Mouse (Mus musculus) heart, postnatal 0 days (tissue): Measurements from ENCODE around the gene Ptprn2.

Experiments
- CTCF ChIP-seq: IDR thresholded peaks from 2 replicates; pipeline ENCODE4 v1.5.1; 2016; ENCODE audit warnings: antibody characterized with exemption, control low read depth, low read depth
- EP300 ChIP-seq: IDR thresholded peaks from 2 replicates; pipeline ENCODE4 v1.6.1; 2016; ENCODE audit warnings: antibody characterized with exemption, low read depth

- TF ChIP-seq EP300 (no peak), CTCF (no peak)
Measured at GRCm38 (mm10) chr12:116581864-116582263, 96.3 kb downstream of the Ptprn2 start.
